Mouse (Mus musculus) forebrain, embryonic 15.5 days (tissue): ENCODE measurements around the gene Arvcf. TPM values are rescaled to one million over a fixed set of nuclear protein-coding genes. Genes with fewer than 3 reads are reported as not detected.
A peak's percentile ranks its signal among the peaks of the same experiment; 100 is the strongest.

Experiments used
- ATAC-seq: fragments of 200-750 bp; cut with Nextera tagmentation; replicated peaks from 2 replicates; pipeline ENCODE4 v1.8.0; 2017; ENCODE audit warnings: mild to moderate bottlenecking, moderate TSS enrichment, moderate library complexity
- H3K27ac ChIP-seq: fragments of 300-500 bp; sonication (generic); replicated peaks from 2 replicates; pipeline ENCODE4 v1.5.1; 2015; ENCODE audit warnings: mild to moderate bottlenecking, inconsistent platforms
- H3K27me3 ChIP-seq: fragments of 300-500 bp; sonication (generic); 2 replicates; pipeline ENCODE4 v1.6.1; 2015; ENCODE audit warnings: inconsistent platforms
- H3K36me3 ChIP-seq: fragments of 300-500 bp; sonication (generic); 2 replicates; pipeline ENCODE4 v1.6.1; 2015; ENCODE audit warnings: mild to moderate bottlenecking, inconsistent platforms
- H3K4me1 ChIP-seq: fragments of 300-500 bp; sonication (generic); 2 replicates; pipeline ENCODE4 v1.6.1; 2015; ENCODE audit warnings: inconsistent platforms
- H3K4me2 ChIP-seq: fragments of 300-500 bp; sonication (generic); replicated peaks from 2 replicates; pipeline ENCODE4 v1.6.1; 2015; ENCODE audit warnings: mild to moderate bottlenecking, inconsistent platforms
- H3K4me3 ChIP-seq: fragments of 300-500 bp; sonication (generic); 2 replicates; pipeline ENCODE4 v1.5.1; 2015; ENCODE audit warnings: mild to moderate bottlenecking, inconsistent platforms
- H3K9ac ChIP-seq: fragments of 300-500 bp; sonication (generic); replicated peaks from 2 replicates; pipeline ENCODE4 v1.6.1; 2015; ENCODE audit warnings: mild to moderate bottlenecking, inconsistent platforms
- H3K9me3 ChIP-seq: fragments of 300-500 bp; sonication (generic); 2 replicates; pipeline ENCODE4 v1.6.1; 2016; ENCODE audit warnings: inconsistent platforms
- WGBS: fragments of 180-500 bp; shearing (Covaris S2); methylation state at CpG from one replicate; pipeline ENCODE4 v1.1.7; 2015; ENCODE audit warnings: mixed read lengths; 5-methylcytosine and 5-hydroxymethylcytosine counted together
- polyA plus RNA-seq: library from polyadenylated mRNA; unstranded; fragments of >200 nt; fragmentation: Nextera tagmentation; extraction: Ambion mirVana; gene quantifications from 2 replicates; pipeline ENCODE4 v1.2.1, GENCODE M21; 2015

The Arvcf gene
- polyA plus RNA-seq, 1 experiment from 2014 or later: 72.0 TPM

DNA sequence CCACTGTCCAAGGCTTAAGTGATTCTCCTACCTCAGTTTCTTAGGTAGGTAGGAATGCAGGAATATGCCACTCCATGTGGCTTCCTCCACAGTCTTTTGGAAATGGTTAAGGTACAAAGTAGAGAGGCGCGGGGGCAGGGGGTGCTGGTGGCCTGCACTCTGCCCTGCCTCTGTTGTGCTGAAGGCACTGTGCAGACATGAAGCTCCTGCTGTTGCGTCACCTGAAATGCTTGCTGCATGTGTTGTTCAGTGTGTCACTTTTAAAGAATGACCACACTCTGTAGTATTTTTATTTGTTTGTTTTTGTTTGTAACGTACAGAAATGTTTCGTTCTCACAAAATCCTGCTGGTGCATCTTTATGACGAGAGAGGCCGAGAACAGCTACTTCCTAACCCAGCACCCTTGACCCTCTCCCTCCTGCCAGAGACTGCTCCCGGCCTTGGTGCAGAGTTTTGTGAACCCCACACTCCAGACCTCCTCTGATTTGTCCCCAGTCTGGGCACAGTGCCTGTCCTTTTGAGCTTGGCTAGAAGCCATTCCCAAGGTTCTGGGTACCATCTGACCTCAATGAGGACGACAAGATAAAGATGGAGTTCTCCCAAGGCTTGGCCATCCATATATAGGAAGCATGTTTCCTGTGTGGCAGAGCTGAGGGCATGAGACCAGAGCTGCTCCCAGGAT is 35.2 kb downstream of the Arvcf start:
- Histone ChIP-seq H3K27me3 (no peaks in the 10 kb centered on the region), H3K4me2 (no peak overlapping the region), H3K36me3 (no peaks in the 10 kb centered on the region), H3K4me3 (no peak overlapping the region), H3K27ac (no peak overlapping the region), H3K9ac (no peak overlapping the region), H3K4me1 (peaks cover 80% of the 10 kb centered on the region), H3K9me3 (no peaks in the 10 kb centered on the region)
- 75% methylated on average over 9 of the region's 9 CpGs for WGBS
- ATAC-seq: no peak

DNA sequence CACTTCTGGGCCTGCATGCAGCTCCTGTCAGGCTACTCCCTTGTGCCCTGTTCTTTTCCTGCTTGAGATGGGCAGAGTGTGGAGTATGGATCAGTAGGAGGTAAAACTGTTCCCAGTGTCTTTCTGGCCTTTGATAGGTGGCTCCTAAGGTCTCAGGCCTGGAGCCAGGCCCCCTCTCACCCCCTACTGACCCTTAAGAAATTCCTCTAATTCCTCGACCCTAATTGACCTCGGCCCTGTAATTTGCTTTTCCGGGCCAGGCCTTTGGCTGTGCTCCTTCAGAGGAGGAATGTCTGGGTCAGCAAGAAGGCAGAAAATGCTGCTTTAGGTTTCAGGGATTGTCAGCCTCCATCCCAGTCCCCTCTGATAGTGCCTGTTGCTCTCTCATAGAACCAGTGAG is 35.8 kb downstream of the Arvcf start:
- H3K36me3 ChIP-seq: no peaks in the 10 kb centered on the region
- 14% methylated on average over 3 of the region's 3 CpGs for WGBS
- no peaks in the 10 kb centered on the region for H3K27me3 ChIP-seq
- peaks cover 81% of the 10 kb centered on the region for H3K4me1 ChIP-seq
- H3K9ac ChIP-seq: no peak overlapping the region
- H3K4me3 ChIP-seq: no peak overlapping the region
- H3K4me2 ChIP-seq: no peak overlapping the region
- ATAC-seq: no peak
- no peak overlapping the region for H3K27ac ChIP-seq
- H3K9me3 ChIP-seq: no peaks in the 10 kb centered on the region

DNA sequence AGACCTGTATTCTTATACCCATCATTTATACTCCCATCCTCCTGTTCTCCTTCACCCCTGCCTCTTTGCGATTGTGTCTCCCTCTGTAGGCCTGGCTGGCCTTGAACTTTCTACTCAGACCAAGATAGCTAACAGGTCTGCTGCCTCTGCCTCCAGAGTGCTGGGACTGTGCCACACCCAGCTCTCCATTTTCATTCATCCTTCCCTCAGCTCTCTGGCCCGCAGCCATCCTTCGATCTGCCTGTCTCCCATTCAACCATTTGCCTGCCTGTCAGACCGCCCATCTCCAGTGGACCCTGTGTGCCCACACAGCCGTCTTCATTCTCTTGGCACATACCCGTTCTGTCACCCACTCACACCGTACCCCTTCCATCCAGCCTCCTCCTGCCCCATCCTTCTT is 36.2 kb downstream of the Arvcf start:
- no peak overlapping the region for H3K9ac ChIP-seq
- H3K4me2 ChIP-seq: no peak overlapping the region
- WGBS: 42% methylated on average over 7 of the region's 7 CpGs
- H3K27me3 ChIP-seq: no peaks in the 10 kb centered on the region
- no peak for ATAC-seq
- H3K27ac ChIP-seq: 0 out of 2 replicates have a peak overlapping the region, but pooled peaks have one; percentile 0
- H3K9me3 ChIP-seq: no peaks in the 10 kb centered on the region
- H3K4me3 ChIP-seq: no peak overlapping the region
- peaks cover 77% of the 10 kb centered on the region for H3K4me1 ChIP-seq
- H3K36me3 ChIP-seq: no peaks in the 10 kb centered on the region

DNA sequence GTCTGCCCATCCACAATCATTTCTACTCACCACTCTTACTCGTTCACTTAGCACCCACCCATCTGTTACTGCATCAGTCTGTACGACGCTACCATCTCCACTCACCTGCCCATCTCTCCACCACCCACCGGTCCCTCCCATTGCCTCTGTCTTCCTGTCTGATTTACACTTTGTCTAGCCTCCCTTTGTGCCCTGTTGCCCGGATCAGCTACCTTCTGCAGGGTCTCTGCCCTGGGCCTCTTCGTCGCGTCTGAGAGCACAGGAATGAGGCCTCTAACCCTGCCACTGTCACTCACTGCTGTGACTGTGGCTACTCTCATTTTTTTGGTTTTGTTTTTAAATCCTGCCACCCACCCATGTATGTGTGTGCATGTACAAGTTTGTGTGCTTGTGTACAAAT is 36.7 kb downstream of the Arvcf start:
- Histone ChIP-seq H3K27ac (0 out of 2 replicates have a peak overlapping the region, but pooled peaks have one; percentile 0), H3K36me3 (no peaks in the 10 kb centered on the region), H3K9me3 (no peaks in the 10 kb centered on the region), H3K4me1 (peaks cover 73% of the 10 kb centered on the region), H3K9ac (no peak overlapping the region), H3K27me3 (no peaks in the 10 kb centered on the region), H3K4me3 (no peak overlapping the region), H3K4me2 (no peak overlapping the region)
- WGBS: 55% methylated on average over 8 of the region's 8 CpGs
- ATAC-seq: no peak

DNA sequence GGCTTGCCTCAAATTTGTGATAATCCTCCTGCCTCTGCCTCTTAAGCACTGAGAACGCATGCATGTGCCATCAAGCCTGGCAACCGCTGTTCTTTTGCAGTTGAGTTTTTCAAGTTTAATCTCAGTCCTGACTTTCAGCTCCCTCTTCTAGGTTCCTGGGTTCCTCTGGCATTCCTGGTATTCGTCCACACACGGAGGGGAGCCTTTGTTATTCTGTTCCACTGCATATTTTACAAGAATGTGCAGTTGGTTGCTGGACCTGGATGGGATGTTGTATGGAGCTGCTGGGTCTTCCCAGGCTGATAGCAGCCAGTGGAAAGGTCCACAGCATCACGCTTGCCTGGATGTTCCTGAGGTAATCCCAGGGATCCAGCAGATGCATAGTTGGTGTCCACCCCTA is 37.4 kb downstream of the Arvcf start:
- H3K36me3 ChIP-seq: no peaks in the 10 kb centered on the region
- no peak overlapping the region for H3K27ac ChIP-seq
- H3K9ac ChIP-seq: no peak overlapping the region
- H3K4me2 ChIP-seq: no peak overlapping the region
- 71% methylated on average over 5 of the region's 5 CpGs for WGBS
- ATAC-seq: no peak
- peaks cover 65% of the 10 kb centered on the region for H3K4me1 ChIP-seq
- H3K4me3 ChIP-seq: no peak overlapping the region
- no peaks in the 10 kb centered on the region for H3K9me3 ChIP-seq
- H3K27me3 ChIP-seq: no peaks in the 10 kb centered on the region

DNA sequence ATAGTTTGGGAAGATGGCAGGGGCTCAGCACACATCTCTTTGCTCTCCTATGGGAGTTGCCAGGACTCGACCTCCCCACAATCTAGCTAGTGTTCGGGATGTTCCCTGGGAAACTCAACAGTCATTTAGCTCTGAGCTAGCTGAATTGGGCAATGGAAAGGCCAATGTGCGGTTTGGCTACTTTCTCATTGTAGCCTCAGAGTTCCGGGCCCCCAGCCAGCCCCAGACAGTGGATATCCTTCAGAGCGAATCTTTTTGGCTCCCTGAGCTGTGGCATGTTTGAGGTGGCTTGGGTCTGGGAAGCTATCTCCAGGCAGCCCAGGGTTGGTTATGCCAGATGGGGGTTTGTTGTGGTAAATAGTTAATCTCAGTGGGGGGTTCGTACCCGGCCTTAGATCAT is 38.5 kb downstream of the Arvcf start:
- no peak overlapping the region for H3K4me3 ChIP-seq
- peaks cover 55% of the 10 kb centered on the region for H3K4me1 ChIP-seq
- no peak for ATAC-seq
- H3K4me2 ChIP-seq: no peak overlapping the region
- no peak overlapping the region; the same call in 1 of the 2 replicates for H3K27ac ChIP-seq
- H3K27me3 ChIP-seq: no peaks in the 10 kb centered on the region
- no peak overlapping the region for H3K9ac ChIP-seq
- H3K36me3 ChIP-seq: no peaks in the 10 kb centered on the region
- 66% methylated on average over 7 of the region's 7 CpGs for WGBS
- no peaks in the 10 kb centered on the region for H3K9me3 ChIP-seq

DNA sequence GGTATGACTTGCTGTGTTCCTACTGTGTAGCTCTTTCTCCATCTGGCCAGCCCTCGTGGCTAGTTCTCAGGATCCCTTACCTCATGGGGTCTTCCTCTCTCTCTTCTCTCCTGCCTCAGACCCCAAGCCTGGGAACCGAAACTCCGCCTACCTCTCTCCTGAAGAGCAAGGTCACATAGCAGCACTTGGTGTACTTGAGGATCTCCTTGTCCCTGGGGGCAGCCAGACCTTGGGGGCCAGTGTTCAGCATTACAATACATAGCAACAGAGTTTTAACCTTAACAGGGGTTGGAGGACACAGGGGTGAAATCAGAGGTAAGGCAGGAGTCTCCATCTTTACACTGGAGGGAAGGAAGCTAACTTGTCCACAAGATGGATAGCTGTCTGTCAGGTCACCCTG is 39.0 kb downstream of the Arvcf start:
- Histone ChIP-seq H3K4me2 (no peak overlapping the region), H3K27ac (no peak overlapping the region), H3K9me3 (no peaks in the 10 kb centered on the region), H3K9ac (no peak overlapping the region), H3K4me3 (no peak overlapping the region), H3K36me3 (no peaks in the 10 kb centered on the region), H3K27me3 (no peaks in the 10 kb centered on the region), H3K4me1 (peaks cover 50% of the 10 kb centered on the region)
- WGBS: 60% methylated on average over 3 of the region's 3 CpGs
- no peak for ATAC-seq

DNA sequence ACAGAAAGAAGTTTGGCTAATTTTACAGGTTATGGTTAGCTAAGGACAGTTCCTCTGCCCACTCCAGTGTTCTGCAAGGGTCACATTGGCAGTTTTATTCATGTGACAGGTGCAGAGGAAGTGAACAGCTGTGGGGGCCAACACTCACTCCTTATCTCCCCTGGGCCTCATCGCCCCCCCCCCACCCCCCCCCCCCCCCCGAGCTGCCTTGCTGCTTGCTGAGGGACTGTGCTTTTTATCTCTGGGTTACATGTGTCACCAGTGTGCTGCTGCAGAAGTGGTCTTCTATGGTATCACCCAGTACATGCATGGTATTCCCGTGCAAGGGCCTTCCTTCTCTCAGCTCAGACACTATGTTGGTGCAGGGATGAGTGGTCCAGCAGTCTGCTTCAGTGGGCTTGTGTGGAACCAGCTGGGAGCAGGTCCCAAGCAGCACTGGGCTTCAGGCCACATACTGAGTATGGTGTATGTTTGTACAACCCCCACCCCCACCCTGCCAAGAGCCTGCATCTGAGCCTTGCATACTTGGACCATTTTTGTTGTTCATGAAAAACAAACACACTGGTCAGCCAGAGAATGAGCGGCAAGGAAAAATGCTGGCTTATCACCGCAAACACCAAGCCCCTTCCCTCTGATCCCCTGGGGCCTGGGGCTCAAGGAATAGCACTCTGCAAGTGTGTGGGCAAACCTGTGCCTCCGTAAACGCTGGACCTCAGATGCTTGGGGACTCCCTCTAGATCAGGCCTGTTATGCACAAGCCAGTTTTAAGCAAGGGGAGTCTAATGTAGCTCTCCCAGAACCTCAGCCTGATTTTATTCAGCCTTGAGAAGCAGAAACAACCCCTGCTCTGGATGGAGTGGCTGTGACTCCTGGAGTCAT is 40.0 kb downstream of the Arvcf start:
- ATAC-seq: no peak
- H3K27ac ChIP-seq: 0 out of 2 replicates have a peak overlapping the region, but pooled peaks have one; percentile 21
- H3K4me2 ChIP-seq: no peak overlapping the region
- H3K4me3 ChIP-seq: no peak overlapping the region
- H3K36me3 ChIP-seq: no peaks in the 10 kb centered on the region
- H3K9ac ChIP-seq: 0 out of 2 replicates have a peak overlapping the region, but pooled peaks have one; percentile 15
- no peaks in the 10 kb centered on the region for H3K9me3 ChIP-seq
- 54% methylated on average over 6 of the region's 7 CpGs for WGBS
- H3K27me3 ChIP-seq: no peaks in the 10 kb centered on the region
- peaks cover 52% of the 10 kb centered on the region for H3K4me1 ChIP-seq

DNA sequence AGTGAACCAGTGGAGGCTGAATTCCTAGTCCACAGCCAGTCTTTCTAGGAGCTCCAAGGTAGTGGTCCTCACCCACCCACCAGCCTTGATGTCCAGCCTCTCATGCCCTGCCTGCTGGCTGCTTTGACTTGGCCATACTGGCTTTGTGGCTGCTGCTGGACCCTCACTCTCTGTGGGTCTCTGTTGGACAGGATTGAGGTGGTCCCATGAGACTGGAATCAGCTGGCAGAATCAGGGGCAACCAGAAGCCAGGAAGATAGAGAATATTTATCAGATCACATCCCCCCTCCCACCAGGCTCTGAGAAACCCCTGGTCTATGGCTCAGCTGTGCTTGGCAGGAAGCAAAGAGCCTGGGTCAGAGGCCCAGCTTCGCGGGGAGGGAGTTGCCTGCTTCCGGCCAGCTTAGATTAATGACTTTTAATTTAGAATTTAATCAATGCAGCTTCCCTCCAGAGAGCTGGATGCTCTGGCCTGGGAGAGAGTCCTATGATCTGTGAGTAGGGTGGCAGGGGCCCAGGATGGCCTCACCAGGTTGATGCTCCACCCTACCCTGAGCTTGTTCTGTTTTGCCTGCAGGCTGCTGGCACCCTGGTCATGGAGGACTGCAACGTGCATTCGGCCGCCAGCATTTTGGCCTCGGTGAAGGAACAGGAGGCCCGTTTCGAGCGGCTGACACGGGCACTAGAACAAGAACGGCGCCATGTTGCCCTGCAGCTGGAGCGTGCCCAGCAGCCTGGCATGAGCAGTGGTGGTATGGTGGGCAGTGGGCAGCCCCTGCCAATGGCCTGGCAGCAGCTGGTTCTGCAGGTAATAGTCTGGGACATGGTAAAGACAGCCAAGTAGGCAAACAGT is 40.8 kb downstream of the Arvcf start:
- no peaks in the 10 kb centered on the region for H3K27me3 ChIP-seq
- H3K9ac ChIP-seq: no peak overlapping the region
- H3K4me2 ChIP-seq: no peak overlapping the region
- no peaks in the 10 kb centered on the region for H3K9me3 ChIP-seq
- 85% methylated on average over 14 of the region's 14 CpGs for WGBS
- H3K4me1 ChIP-seq: peaks cover 52% of the 10 kb centered on the region
- H3K4me3 ChIP-seq: no peak overlapping the region
- 0 out of 2 replicates have a peak overlapping the region, but pooled peaks have one; percentile 21 for H3K27ac ChIP-seq
- H3K36me3 ChIP-seq: no peaks in the 10 kb centered on the region
- ATAC-seq: no peak

DNA sequence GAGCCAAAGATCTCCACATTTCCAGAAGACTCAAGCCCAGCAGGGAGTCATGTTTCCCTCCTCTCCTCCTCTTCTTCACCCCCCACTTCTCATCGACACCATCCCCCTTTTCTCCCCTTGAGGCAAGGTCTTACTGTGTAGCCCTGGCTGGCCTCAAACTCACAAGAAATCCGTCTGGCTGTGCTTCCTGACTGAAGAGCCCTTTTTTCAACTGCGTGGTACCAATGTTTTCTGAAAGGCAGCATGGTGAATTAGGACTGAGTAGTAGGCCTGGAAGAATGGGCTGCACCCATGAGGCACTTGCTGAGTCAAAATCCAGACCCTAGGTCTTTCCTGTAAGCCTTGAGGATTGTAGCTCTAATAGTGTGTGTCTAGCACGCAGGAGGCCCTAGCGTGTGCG is 42.4 kb downstream of the Arvcf start:
- Histone ChIP-seq H3K27me3 (no peaks in the 10 kb centered on the region), H3K4me1 (peaks cover 58% of the 10 kb centered on the region), H3K4me2 (no peak overlapping the region), H3K36me3 (no peaks in the 10 kb centered on the region), H3K9me3 (no peaks in the 10 kb centered on the region), H3K9ac (no peak overlapping the region), H3K4me3 (no peak overlapping the region), H3K27ac (no peak overlapping the region)
- 78% methylated on average over 6 of the region's 6 CpGs for whole genome bisulfite sequencing
- no peak for ATAC-seq

DNA sequence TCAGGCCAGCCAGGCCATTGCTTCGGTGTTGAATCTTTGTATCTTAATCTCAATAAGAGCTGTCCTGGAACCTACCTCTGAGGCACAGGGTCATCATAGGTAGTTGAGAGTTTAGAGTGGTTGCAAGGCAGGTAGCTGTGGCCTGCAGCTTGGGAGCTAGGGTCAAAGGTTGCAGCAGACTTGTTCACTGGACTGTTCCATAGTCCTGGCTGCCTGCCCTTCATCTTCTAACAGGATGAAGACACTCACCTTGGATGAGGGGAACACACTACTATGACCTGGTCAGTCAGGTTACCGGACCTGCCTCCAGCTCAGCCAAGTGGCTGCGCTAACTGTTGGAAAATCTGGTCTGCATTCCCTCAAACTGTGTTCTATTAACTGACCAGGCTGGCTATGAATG is 43.1 kb downstream of the Arvcf start:
- ATAC-seq: no peak
- Histone ChIP-seq H3K9me3 (no peaks in the 10 kb centered on the region), H3K27ac (no peak overlapping the region), H3K27me3 (no peaks in the 10 kb centered on the region), H3K4me1 (peaks cover 66% of the 10 kb centered on the region), H3K4me3 (no peak overlapping the region), H3K36me3 (no peaks in the 10 kb centered on the region), H3K9ac (no peak overlapping the region), H3K4me2 (no peak overlapping the region)
- WGBS: over 99% methylated on average over 3 of the region's 3 CpGs
